Mouse (Mus musculus) lung, postnatal 0 days (tissue): Measurements from ENCODE around the gene Calcrl. TPM values are rescaled to one million over a fixed set of nuclear protein-coding genes. Genes with fewer than 3 reads are reported as not detected.

Source experiments
- ATAC-seq: fragments of 200-750 bp; cut with Nextera tagmentation; 2 replicates; pipeline ENCODE4 v1.8.0; 2017; ENCODE audit warnings: moderate library complexity
- DNase-seq: peaks from one replicate; pipeline ENCODE4 v3.0.0-alpha.2; 2016; ENCODE audit warnings: low spot score
- H3K27ac ChIP-seq: fragments of 300-500 bp; sonication (generic); 2 replicates; pipeline ENCODE4 v1.5.1; 2014; ENCODE audit warnings: antibody characterized with exemption, mild to moderate bottlenecking, low read length, mixed read lengths
- H3K27me3 ChIP-seq: fragments of 300-500 bp; sonication (generic); replicated peaks from 2 replicates; pipeline ENCODE4 v1.6.1; 2014; ENCODE audit warnings: low read length, mixed read lengths; ENCODE audit not compliant: insufficient read depth
- H3K36me3 ChIP-seq: fragments of 300-500 bp; sonication (generic); 2 replicates; pipeline ENCODE4 v1.6.1; 2014; ENCODE audit warnings: low read length, mixed read lengths; ENCODE audit not compliant: insufficient read depth
- H3K4me1 ChIP-seq: fragments of 300-500 bp; sonication (generic); 2 replicates; pipeline ENCODE4 v1.6.1; 2014; ENCODE audit warnings: antibody characterized with exemption, low read depth, low read length, mixed read lengths; ENCODE audit not compliant: insufficient read depth
- H3K4me2 ChIP-seq: fragments of 300-500 bp; sonication (generic); replicated peaks from 2 replicates; pipeline ENCODE4 v1.6.1; 2014; ENCODE audit warnings: low read depth, mild to moderate bottlenecking, low read length, moderate library complexity, mixed read lengths
- H3K4me3 ChIP-seq: fragments of 300-500 bp; sonication (generic); 2 replicates; pipeline ENCODE4 v1.5.1; 2014; ENCODE audit warnings: low read depth, low read length
- H3K9ac ChIP-seq: fragments of 300-500 bp; sonication (generic); replicated peaks from 2 replicates; pipeline ENCODE4 v1.6.1; 2014; ENCODE audit warnings: low read depth, mild to moderate bottlenecking
- H3K9me3 ChIP-seq: fragments of 300-500 bp; sonication (generic); 2 replicates; pipeline ENCODE4 v1.6.1; 2016; ENCODE audit warnings: low read length, mixed read lengths
- CTCF ChIP-seq: IDR thresholded peaks from 2 replicates; pipeline ENCODE4 v1.5.1; 2016; ENCODE audit warnings: antibody characterized with exemption, mild to moderate bottlenecking
- EP300 ChIP-seq: IDR thresholded peaks from 2 replicates; pipeline ENCODE4 v1.6.1; 2016; ENCODE audit warnings: antibody characterized with exemption, mild to moderate bottlenecking, control low read depth
- WGBS: fragments of 180-500 bp; shearing (Covaris S2); extraction: QIAGEN DNeasy Blood & Tissue Kit; methylation state at CpG from one replicate; pipeline ENCODE4 v1.1.7; 2014; 5-methylcytosine and 5-hydroxymethylcytosine counted together
- polyA plus RNA-seq: library from polyadenylated mRNA; unstranded; fragments of >200 nt; fragmentation: Nextera tagmentation; extraction: Ambion mirVana; gene quantifications from 2 replicates; pipeline ENCODE4 v1.2.1, GENCODE M21; 2015

Gene Calcrl
- polyA plus RNA-seq, 1 experiment from 2014 or later, result 347 TPM

DNA sequence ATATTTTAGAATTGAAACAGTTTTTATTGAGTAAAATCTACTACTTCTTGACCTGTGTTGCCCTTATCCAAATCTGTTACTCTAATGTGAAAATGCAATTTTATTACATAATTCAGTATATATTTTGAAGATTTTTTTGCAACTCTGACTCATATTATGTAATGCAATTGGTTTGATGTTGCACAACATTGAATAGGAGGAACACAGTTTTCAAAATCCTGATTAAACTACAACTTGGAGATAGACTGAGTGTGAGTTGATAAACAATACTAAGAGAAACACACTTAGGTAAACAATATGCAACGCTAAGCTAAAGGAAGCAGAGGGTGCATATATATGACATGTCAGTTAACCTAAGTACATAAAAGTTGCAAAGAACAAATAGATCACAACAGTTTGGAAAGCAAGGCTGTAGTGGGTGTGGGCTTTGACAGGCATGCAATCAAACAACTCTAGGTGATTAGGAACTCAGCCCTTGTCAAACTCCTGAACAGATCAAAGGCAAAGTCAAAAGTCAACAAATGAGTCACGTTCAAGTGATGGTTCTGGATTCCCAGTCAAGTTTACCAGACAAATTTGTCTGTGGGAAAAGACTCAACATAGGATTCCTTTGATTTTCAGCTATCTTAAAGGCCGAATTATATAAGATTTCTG lies 66.4 kb downstream of the Calcrl start:
- H3K4me1 ChIP-seq, result no peaks in the 10 kb centered on the region
- no peaks in the 10 kb centered on the region for H3K27me3 ChIP-seq
- WGBS, result 20% methylated on average over 3 of the region's 3 CpGs
- H3K27ac ChIP-seq, result no peak overlapping the region
- no peak overlapping the region for H3K9ac ChIP-seq
- H3K9me3 ChIP-seq, result no peaks in the 10 kb centered on the region
- H3K4me3 ChIP-seq, result no peak overlapping the region
- H3K36me3 ChIP-seq, result 0 out of 2 replicates have a peak, but pooled peaks cover 5% of the 10 kb centered on the region
- H3K4me2 ChIP-seq, result no peak overlapping the region
- ATAC-seq (no peak), DNase-seq (peak; percentile 34)
- TF ChIP-seq CTCF (no peak), EP300 (no peak)

DNA sequence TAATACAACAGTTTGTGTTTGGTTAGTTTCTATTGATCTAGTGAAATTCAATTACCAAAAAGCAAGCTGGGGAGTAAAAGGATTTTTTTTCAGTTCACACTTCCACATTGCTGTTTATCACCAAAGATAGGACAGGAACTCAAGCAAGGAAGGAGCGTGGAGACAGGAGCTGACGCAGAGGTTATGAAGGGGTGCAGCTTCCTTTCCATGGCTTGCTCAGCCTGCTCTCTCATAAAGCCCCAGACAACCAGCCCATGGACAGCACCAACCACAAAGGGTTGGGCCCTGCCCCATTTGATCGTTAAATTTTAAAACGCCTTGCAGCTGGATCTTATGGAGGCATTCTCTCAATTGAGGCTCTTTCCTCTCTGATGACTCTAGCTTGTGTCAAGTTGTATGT lies 69.9 kb downstream of the Calcrl start:
- Histone ChIP-seq H3K4me1 (no peaks in the 10 kb centered on the region), H3K27me3 (no peaks in the 10 kb centered on the region), H3K9me3 (no peaks in the 10 kb centered on the region), H3K4me2 (no peak overlapping the region), H3K36me3 (no peaks in the 10 kb centered on the region), H3K4me3 (no peak overlapping the region), H3K9ac (no peak overlapping the region), H3K27ac (no peak overlapping the region)
- TF ChIP-seq CTCF (no peak), EP300 (no peak)
- 74% methylated on average over 4 of the region's 4 CpGs for WGBS
- no peak for DNase-seq
- ATAC-seq, result no peak

DNA sequence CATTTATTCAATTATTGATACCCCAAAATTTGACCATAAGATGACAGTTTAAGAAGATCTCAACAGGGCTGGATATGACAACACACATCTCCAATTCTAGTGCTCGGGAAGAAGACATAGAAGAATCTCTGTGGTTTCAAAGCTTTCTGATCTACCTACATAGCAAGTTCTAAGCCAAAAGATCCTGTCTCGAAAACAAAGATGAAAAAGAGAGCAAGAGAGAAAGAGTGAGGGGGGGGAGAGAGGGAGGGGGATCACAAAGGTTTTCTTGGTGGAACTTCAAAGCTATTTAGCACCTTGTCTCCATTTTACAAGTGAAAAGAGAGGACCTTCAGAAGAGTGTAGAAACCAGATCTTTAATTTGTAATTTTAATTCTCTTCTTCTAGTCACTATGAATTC lies 77.8 kb downstream of the Calcrl start:
- Histone ChIP-seq H3K27ac (no peak overlapping the region), H3K9me3 (no peaks in the 10 kb centered on the region), H3K36me3 (no peaks in the 10 kb centered on the region), H3K9ac (no peak overlapping the region), H3K4me2 (no peak overlapping the region), H3K4me1 (no peaks in the 10 kb centered on the region), H3K27me3 (no peaks in the 10 kb centered on the region), H3K4me3 (no peak overlapping the region)
- ATAC-seq, result no peak
- DNase-seq, result no peak
- WGBS, result 83% methylated on average over 2 of the region's 2 CpGs
- TF ChIP-seq CTCF, result no peak
- TF ChIP-seq EP300, result no peak

DNA sequence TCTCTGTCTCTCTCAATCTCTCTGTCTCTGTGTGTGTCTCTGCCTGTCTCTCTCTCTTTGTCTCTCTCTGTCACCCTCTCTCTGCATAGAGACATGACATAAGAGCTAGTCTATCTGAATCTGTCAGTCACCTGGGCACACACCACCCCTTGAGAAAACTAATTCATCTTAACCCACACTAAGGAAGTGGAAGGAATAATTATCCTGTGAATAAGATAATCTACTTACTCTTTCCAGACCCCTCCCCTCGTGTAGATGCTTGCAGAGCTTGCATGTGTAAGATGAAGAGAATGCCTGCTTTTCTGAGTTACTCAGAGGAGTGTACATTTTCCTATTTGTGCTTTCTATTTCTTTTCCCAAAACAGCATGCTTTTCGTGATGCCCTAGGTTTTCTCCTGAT lies 81.5 kb downstream of the Calcrl start:
- ATAC-seq (no peak), DNase-seq (no peak)
- H3K36me3 ChIP-seq, result no peaks in the 10 kb centered on the region
- no peak overlapping the region for H3K4me2 ChIP-seq
- 56% methylated on average over 2 of the region's 2 CpGs for WGBS
- H3K27me3 ChIP-seq, result no peaks in the 10 kb centered on the region
- no peak overlapping the region for H3K4me3 ChIP-seq
- H3K9ac ChIP-seq, result no peak overlapping the region
- no peak for TF ChIP-seq EP300
- no peak for TF ChIP-seq CTCF
- H3K27ac ChIP-seq, result no peak overlapping the region
- no peaks in the 10 kb centered on the region for H3K9me3 ChIP-seq
- no peaks in the 10 kb centered on the region for H3K4me1 ChIP-seq

DNA sequence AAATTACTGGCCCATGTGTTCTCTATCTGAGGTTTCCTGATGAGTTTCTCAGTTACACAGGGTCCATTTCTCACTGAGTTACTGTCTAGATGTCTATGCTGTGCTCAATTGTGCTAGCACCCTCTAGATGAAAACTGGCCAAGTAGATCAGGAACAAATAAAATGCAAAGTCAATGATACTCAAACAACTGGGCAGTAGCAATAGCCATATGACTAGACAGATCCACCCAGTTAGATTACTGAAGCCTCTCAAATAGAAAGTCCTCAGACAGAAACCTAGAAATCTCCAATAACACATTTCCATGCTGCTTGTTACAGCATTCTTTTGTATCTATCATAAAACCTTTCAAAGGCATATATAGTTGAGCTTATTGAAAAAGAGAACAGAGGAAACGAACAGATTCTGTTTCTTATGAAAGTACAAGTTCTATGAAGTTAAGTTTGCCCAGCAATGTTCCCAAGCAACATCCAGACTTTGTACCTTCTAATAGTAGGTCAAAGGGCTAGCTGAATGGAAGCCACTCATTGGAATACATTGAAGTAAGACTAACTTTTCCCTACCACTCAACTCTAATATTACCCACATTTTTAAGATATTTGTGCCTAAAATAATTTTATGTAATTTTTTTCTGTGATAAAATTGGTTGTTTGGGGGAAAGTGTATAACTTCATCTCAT lies 87.3 kb downstream of the Calcrl start:
- H3K4me2 ChIP-seq, result no peak overlapping the region
- H3K27ac ChIP-seq, result no peak overlapping the region
- no peaks in the 10 kb centered on the region for H3K27me3 ChIP-seq
- no peaks in the 10 kb centered on the region for H3K36me3 ChIP-seq
- TF ChIP-seq EP300 (no peak), CTCF (no peak)
- no peak overlapping the region for H3K4me3 ChIP-seq
- H3K4me1 ChIP-seq, result no peaks in the 10 kb centered on the region
- ATAC-seq (no peak), DNase-seq (no peak)
- no peak overlapping the region for H3K9ac ChIP-seq
- 86% methylated on average over 1 of the region's 1 CpGs for WGBS
- H3K9me3 ChIP-seq, result no peaks in the 10 kb centered on the region

DNA sequence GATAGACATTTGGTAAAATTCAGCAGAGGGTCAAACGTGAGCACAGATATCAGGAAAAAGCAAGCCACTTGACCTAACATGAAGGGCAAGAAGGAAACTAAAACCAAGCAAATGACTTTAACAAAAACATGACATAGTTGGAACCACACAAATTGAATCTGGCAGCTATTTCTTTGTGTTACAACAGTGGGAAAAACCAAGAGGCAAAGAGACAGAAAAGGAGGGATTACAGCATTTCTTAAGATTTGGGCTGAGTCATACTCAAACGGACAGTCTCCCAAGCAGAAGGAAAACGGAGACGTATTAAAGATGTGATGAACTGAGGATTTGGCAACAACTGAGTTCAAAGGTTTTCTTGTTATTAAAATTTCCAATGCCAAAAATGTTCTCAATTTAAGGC lies 88.9 kb downstream of the Calcrl start:
- no peak for TF ChIP-seq EP300
- TF ChIP-seq CTCF, result no peak
- no peak for DNase-seq
- Histone ChIP-seq H3K9me3 (no peaks in the 10 kb centered on the region), H3K27ac (no peak overlapping the region), H3K4me3 (no peak overlapping the region), H3K9ac (no peak overlapping the region), H3K36me3 (no peaks in the 10 kb centered on the region), H3K27me3 (no peaks in the 10 kb centered on the region), H3K4me1 (no peaks in the 10 kb centered on the region), H3K4me2 (no peak overlapping the region)
- ATAC-seq, result no peak
- WGBS, result 62% methylated on average over 4 of the region's 4 CpGs
